Mouse (Mus musculus): ENCODE data around the gene Zdhhc7.

The Zdhhc7 gene

GRCm38 (mm10) chr8:120114315-120114841, 13.1 kb upstream of the Zdhhc7 start:
- no peak for DNase-seq (ENCODE audit: low spot score)

- peak; percentile 100 for DNase-seq (ENCODE audit: low spot score)
These were observed 12.5 kb upstream of the Zdhhc7 start, which contains the start of gene 6430548M08Rik for GRCm38 (mm10) chr8:120113758-120114255. Gene 6430548M08Rik (plus strand): TSS chr8:120114152.

GRCm38 (mm10) chr8:120113306-120113705, 12.0 kb upstream of the Zdhhc7 start:
- DNase-seq (ENCODE audit: low spot score) = peak; percentile 79

- DNase-seq (ENCODE audit: low spot score) = no peak
These were observed 11.3 kb upstream of the Zdhhc7 start for GRCm38 (mm10) chr8:120112535-120112934.

- no peak for DNase-seq (ENCODE audit: low spot score)
These were observed 10.1 kb upstream of the Zdhhc7 start for GRCm38 (mm10) chr8:120111382-120111781.

- no peak for DNase-seq (ENCODE audit: low spot score)
These were observed 9.7 kb upstream of the Zdhhc7 start for GRCm38 (mm10) chr8:120110966-120111365.

- peak; percentile 69 for DNase-seq (ENCODE audit: low spot score)
These were observed 7.9 kb upstream of the Zdhhc7 start for GRCm38 (mm10) chr8:120109149-120109548.

- DNase-seq (ENCODE audit: low spot score) = peak; percentile 91
These were observed 3.5 kb upstream of the Zdhhc7 start for GRCm38 (mm10) chr8:120104721-120105272.

GRCm38 (mm10) chr8:120103916-120104315, 2.6 kb upstream of the Zdhhc7 start:
- no peak for DNase-seq (ENCODE audit: low spot score)

- DNase-seq (ENCODE audit: low spot score) = no peak
These were observed 754 bp downstream of the Zdhhc7 start for GRCm38 (mm10) chr8:120100388-120101067.

- no peak for DNase-seq (ENCODE audit: low spot score)
These were observed 4.8 kb downstream of the Zdhhc7 start for GRCm38 (mm10) chr8:120096486-120096885.

GRCm38 (mm10) chr8:120094801-120095200, 6.5 kb downstream of the Zdhhc7 start:
- DNase-seq (ENCODE audit: low spot score) = no peak

- DNase-seq (ENCODE audit: low spot score) = no peak
These were observed 8.2 kb downstream of the Zdhhc7 start for GRCm38 (mm10) chr8:120093103-120093502.

GRCm38 (mm10) chr8:120091032-120091431, 10.2 kb downstream of the Zdhhc7 start:
- DNase-seq (ENCODE audit: low spot score) = no peak

- DNase-seq (ENCODE audit: low spot score) = no peak
These were observed 11.8 kb downstream of the Zdhhc7 start for GRCm38 (mm10) chr8:120089511-120089910.

GRCm38 (mm10) chr8:120084783-120085182, 16.5 kb downstream of the Zdhhc7 start:
- no peak for DNase-seq (ENCODE audit: low spot score)

- no peak for DNase-seq (ENCODE audit: low spot score)
These were observed 18.0 kb downstream of the Zdhhc7 start for GRCm38 (mm10) chr8:120083261-120083660.

GRCm38 (mm10) chr8:120079361-120079760, 21.9 kb downstream of the Zdhhc7 start:
- DNase-seq (ENCODE audit: low spot score) = no peak

GRCm38 (mm10) chr8:120078080-120078479, 23.2 kb downstream of the Zdhhc7 start:
- DNase-seq (ENCODE audit: low spot score) = peak; percentile 76

GRCm38 (mm10) chr8:120075347-120075746, 25.9 kb downstream of the Zdhhc7 start:
- no peak for DNase-seq (ENCODE audit: low spot score)

- DNase-seq (ENCODE audit: low spot score) = no peak
These were observed 26.8 kb downstream of the Zdhhc7 start for GRCm38 (mm10) chr8:120074516-120074915.

GRCm38 (mm10) chr8:120072827-120073226, 28.5 kb downstream of the Zdhhc7 start:
- no peak for DNase-seq (ENCODE audit: low spot score)

GRCm38 (mm10) chr8:120072259-120072658, 29.0 kb downstream of the Zdhhc7 start:
- DNase-seq (ENCODE audit: low spot score) = no peak

Measured in lung, postnatal 25 days (tissue).